Mouse (Mus musculus) heart, postnatal 14 days (tissue): ENCODE measurements around the gene Plin1. TPM values are rescaled to one million over a fixed set of nuclear protein-coding genes. Genes with fewer than 3 reads are reported as not detected.
A peak's percentile ranks its signal among the peaks of the same experiment; 100 is the strongest.

Source experiments
- DNase-seq, 2 experiments: peaks; one replicate each; pipeline ENCODE4 v3.0.0; 2021 to 2022
- intact Hi-C: fragments of 180-260 bp; cut with DNase I; formaldehyde crosslinking; loops from one replicate; pipeline ENCODE4 v1.15.1; 2025
- long read RNA-seq, 2 experiments: library from polyadenylated mRNA; stranded (forward); transcript quantifications; one replicate each; pipeline ENCODE4 v2.0.0; 2021
- total RNA-seq, 2 experiments: library from RNA; stranded (reverse); gene quantifications; 2 replicates each; pipeline ENCODE4 v1.2.3; 2021

The Plin1 gene
- 10 to 100 TPM in 1 of 2 experiments, 1 to 10 TPM in 1; 5.0 to 24.7 TPM for total RNA-seq
- long read RNA-seq, experiment 1, partial matches to known transcripts: 1 of 2 reads
- long read RNA-seq, experiment 1, other reads (novel, unspliced or antisense): 0 of 2 reads
- long read RNA-seq, experiment 2, partial matches to known transcripts: 1 of 9 reads
- long read RNA-seq, experiment 2, other reads (novel, unspliced or antisense): 1 of 9 reads

DNA sequence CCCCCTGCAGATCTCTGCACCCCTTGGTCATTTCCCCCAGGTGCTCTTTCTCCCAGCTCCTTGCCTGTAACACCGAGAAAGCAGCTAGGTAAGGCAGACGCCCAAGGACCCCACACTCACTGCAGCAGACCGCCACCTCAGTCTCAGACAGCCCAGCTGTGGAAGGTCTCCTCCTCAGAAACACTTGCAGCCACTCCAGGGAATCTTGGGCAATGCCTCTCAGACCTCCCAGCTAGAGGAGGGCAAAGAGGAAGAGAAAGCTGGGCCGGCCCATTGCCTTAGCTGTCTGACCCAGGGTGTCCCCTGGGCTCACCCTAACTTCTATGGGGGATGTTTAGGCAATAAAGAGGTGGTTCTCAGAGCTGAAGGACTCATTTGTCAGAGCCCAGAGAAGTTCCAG lies at the start of gene Plin1:
Gene Plin1 (minus strand): TSS at position 282 of the 400 bp plus-strand sequence.
- intact Hi-C loops: no loop called here
- no peak for DNase-seq

DNA sequence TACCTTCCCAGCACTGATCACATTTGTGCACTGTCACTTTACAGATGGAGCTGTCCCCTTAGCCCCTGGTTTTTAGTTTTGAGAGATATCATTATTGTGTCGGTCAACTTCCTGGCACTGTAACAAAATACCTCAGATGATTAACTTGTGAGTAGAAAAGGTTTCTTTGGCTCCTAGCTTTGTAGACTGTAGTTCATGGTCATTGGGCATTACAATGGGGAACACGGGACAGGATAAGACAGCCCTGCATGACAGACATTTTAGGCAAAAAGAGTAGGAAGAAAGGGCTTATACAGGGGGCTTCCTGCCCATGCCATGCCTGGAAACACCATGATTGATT lies 49.8 kb upstream of the Plin1 start:
- intact Hi-C loops: no loop called here

DNA sequence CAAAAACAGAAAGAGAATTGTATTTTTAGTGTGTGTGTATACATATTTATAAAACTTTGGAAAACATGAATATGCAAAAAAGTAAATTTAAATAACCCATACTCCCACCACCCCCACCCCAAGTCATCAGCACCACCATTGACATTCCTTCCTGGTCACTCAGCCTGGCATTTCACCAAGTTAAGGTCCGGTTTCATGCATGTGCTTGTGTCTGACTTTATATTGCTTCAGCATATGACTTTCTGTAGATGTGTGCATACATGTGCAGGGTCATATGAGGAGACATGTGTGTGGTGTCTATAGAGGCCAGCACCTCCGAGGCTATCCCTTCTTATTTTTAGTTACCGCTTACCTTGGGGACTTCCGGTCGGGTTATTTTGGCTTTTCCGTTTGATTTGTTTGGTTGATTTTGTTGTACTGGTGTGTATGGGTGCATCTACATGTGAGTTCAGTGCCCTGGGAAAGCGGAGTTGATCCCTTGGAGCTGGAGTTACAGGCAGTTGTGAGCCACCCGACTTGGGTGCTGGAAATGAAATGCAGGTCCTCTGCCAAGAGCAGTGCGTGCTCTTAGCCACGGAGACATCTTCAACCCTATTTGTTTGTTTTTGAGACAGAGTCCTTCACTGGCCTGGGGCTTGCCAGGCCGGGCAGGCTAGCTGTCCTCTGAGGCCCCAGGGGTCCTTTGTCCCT lies 49.3 kb upstream of the Plin1 start:
- intact Hi-C loops: no loop called here
- no peak for DNase-seq

More for the DNA sequence above, 49.8 kb upstream of the Plin1 start:
- no peak for DNase-seq

DNA sequence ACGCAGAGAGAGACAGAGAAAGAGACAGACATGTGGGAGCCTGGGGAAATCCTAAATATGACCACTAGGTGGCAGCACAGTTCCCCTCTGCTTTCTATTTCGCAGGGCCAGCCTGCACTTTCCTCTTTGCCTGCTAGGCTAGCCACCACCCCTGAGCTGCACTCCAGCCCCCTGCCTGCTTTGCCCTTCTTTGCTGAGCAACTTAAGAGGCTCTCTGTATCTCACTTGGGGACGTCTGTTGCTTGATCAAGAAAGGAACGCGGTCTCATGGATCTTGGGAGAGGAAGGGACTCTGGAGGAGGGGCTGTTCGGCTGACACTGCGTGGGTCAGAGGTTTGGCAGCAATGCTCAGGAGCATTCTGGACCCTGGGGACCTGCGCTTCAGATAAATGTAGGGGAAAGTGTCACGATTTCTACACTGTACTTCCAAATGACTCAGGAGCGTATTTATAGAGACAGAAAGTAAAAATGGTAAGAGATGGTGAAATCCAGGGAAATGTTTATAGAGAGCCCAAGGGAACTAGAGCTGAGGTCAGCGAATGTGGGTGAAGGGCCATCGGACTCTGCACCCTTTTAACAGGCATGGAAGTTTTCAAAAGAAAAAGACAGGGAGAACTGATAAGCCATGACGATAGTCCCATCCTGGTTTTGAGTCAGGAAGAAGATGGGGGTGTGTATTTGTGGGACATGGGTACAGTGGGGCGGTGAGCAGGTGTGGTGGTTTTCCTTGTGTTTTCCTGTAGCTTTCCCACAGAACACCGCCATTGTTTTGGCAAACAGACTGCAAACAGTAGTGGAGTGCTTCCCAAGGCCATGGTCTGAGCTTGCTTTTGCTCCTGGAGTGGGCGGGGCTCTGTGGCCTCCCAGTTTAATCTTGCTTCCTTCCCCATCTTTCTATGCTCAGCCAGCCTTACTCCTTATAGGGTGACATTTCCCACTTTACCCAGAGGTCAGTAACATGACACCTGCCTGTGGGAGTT lies 48.2 kb upstream of the Plin1 start:
- peak; percentile 76 to 86 for DNase-seq
- intact Hi-C loops: no loop called here

DNA sequence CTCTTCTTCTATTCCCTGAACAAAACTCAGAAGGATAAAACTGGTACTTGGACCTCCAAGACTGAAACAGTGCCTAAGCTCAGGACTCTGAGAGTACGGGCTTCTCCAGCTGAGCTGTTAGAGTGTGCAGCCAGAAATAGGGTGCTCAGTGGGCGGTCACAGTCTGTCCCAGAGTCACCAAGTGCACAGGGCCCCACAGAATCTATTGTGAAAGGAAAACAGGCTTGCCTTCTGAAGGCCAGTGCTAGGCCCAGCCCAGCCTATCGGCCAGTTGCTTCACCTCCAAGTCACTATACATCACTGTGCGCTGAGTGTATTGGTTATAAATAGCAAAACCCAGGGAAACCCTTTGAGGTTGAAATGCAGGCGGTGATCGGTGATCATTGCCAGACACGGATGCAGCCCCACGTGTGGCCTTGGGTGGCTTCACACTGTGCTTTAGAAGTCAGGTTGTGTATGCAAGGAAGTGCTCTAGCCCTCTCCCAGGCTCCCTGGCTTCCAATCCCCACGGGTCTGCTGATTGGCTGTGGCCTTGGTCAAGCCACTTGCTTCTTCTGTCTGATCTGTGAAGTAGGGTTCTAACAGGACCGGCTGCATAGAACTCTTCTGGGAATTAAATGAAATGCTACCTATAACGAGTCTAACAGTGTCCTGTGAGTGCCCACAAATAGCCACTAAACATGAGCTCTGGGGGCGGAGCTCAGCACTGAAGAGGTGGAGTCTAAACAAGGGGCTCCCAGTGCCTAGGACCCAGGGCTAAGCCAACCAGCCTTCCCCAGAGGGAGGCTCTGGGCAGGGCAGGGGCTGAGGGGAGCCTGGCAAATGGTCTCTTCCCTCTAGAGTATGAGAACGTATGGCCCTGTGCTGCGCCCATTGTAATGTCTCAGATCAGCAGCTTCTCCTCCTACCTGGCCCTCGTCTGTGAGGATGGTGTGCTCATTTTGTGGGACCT lies 39.1 kb upstream of the Plin1 start:
- intact Hi-C loops: no loop called here
- no peak for DNase-seq

DNA sequence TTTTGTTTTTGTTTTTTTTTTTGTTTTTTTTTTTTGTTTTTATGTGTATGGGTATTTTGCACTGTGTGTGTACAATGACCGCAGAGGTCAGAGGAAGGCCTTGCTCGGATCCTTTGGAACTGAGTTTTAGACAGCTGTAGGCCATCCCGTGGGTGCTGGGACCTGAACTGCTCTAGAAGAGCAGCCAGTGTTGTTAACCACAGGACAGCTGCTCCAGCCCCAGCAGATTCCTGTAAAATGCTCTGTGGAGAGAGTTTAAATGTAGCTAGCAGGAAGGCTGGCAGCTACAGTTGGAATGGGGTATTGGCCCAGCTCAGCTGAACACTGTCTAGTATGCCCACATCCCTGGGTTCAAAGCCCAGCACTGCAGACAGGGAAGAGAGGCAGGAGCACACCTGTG lies 37.0 kb upstream of the Plin1 start:
- no peak for DNase-seq
- intact Hi-C loops: no loop called here

DNA sequence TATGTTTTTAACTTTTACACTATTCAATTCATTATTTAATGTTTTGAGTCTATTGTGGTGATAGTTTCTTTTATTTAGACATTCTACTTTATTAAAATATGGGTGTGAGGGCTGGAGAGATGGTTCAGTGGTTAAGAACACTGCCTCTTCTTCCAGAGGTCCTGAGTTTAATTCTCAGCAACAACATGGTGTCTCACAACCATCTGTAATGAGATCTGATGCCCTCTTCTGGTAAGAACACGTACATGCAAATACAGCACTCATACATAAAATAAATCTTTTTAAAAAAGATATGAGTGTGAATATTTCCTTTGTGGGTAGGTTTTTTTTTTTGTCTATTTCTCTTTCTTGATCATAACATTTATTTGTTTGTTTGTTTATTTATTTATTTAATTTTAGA lies 33.3 kb upstream of the Plin1 start:
- intact Hi-C loops: no loop called here
- no peak for DNase-seq

DNA sequence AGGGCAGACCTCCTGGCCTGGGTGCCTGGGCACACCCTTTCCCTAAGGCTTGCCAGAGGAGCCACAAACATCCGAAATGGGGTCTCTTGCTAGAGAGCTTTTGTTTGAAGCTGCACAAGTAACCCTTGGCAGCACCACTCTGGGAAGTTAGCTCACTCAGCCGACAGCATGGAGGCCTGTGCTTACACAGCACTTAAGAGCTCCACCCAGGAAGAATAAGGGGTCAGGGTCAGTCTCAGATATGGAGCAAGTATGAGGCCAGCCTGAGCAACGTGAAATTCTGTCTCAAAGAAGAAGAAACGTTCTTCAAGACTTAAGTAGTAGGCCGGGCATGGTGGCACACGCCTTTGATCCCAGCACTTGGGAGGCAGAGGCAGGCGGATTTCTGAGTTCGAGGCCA lies 29.4 kb upstream of the Plin1 start:
- no peak for DNase-seq
- intact Hi-C loops: no loop called here

DNA sequence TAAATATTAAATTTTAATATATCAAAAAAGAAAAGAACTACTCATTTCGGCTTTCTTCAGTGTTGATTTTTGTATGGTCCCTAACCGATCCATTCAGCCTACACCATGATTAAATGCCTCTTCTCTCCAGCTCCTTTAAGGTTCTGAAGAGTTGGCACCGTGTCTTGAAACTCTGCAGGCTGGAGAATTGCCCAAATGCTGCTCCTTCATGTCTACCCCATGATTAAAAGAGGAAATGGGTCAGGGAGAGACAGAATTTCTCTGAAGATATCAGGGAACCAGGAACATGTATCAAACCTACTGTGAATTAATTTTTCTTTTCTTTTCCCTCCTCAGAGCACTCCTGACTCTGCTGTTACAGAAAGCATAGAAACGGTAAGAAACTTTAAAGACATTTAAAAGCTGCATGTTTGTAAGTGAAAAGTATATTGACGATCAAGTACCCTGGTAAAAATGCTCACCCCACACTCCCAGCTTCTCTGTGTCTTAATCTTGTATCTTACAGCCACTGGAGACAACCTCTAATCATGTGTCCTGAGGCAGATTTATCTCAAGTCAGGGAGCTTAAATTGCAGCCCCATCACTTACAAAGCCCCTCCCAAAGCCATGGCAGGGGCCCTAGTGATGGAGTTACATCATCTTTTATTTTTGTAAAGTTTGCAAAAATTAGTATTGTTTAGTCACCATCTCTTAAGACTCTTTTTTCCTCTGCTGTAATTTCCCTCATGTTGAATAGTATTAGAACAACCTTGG lies 28.6 kb upstream of the Plin1 start:
- DNase-seq: no peak
- intact Hi-C loops: no loop called here

DNA sequence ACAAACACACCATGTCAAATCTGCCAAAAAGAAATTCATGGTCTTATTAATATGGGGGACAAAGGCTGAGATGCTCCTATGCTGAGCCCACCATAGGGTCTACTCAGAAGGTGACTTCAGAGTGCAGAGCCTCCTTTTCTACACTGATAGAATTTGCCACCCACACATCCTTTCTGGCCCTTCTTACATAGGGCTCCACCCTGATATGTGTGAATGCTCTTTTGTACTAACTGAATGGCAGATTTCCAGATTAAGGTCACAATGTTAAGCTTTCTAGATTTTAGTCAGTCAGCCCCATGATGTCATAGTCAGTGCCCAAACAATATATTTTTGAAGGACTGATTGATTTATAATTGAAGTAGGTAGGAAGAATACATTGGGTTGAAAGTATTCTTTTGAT lies 27.1 kb upstream of the Plin1 start:
- intact Hi-C loops: no loop called here
- DNase-seq: no peak

DNA sequence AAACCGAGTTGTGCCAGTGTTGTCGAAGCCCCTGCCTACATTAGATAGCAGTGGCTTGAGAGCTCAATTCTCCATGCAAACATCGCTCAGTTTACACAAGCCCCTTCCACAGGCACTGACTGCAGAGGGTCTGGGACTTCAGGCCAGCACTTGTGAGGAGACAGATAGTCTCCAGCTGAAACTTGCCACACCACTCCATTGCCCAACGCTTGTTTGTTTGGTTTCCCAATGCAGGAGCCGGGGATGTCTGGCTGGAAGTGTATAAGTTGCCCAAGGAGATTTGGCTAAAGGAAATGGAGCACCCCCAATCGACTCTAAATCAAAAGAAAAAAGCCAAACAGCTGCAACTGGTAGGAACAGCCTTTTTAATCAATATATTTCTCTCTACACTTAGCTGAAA lies 25.5 kb upstream of the Plin1 start:
- no peak for DNase-seq
- intact Hi-C loops: no loop called here

DNA sequence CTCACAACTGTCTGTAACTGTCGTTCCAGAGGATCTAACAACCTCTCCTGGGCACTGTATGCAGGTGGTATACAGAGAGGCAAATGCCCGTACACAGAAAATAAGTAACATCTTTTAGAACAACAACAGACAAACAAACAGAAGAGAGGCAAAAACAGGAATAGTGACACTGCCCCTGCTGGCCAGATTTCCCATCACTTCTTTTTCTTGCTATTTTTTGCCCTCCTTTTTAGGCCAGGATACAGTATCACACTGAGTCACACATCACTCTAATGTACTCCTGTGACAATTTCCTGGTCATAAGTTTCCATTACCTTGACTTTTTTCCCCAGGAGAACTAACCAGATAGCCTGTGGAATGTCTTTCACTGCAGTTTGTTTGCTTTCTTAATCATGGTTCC lies 23.6 kb upstream of the Plin1 start:
- intact Hi-C loops: no loop called here
- DNase-seq: no peak

DNA sequence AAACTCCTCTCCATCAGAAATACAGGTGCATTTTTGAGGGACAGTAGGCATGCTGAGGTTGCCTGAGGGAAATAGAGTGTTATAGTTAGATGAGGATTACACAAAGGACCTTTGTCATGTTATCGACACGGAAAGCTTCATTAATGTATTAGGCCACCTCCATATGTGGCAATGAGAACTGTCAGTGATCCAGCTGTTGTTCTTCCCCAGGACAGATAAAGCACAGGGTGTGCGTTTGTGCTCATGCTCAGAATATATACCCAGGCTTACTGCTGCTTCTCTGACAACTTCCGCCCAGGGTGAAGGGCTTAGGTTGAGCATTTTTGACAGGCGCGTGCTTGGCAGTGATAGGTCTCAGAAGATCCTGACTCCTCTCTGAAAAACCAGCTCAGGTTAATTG lies 16.8 kb upstream of the Plin1 start:
- intact Hi-C loops: no loop called here
- no peak for DNase-seq

DNA sequence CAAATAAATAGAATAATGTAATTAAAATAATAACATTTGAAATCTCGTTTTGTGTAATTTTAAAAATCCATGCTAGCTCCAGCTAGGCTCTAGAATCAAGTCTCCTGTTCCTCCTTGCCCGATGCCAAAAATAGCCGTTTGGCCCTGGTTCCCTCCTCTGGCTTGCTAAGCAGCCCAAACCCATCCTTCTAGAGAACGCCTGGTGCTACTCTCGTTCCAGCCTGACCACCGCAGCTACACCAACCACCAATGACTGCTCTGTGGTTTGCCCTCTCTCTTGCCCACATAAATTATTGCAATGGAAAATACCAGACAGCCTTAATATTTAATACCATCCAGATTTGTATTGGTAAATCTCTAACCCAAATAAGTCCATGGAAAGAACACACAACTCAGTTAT lies 15.0 kb upstream of the Plin1 start:
- intact Hi-C loops: no loop called here
- DNase-seq: no peak

DNA sequence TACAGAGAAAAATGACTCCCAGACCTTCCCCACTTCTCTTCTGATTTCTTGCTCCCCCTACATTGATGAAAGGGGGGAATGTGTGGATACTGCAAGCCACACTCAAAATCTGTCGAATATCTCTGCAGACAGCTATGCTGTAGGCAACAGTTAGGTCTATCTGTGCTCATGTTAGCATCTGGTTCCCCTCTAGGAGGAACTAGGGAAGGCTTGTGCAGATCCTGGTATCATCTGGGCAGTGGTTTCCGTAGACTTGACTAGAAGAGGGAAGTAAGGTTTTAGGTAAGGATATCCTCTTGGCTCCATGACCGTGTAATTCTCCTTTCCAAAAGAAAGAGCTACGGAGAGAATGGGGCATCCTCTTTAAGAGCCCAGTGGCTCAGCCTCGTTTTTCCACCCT lies 11.9 kb upstream of the Plin1 start:
- DNase-seq: no peak
- intact Hi-C loops: no loop called here

DNA sequence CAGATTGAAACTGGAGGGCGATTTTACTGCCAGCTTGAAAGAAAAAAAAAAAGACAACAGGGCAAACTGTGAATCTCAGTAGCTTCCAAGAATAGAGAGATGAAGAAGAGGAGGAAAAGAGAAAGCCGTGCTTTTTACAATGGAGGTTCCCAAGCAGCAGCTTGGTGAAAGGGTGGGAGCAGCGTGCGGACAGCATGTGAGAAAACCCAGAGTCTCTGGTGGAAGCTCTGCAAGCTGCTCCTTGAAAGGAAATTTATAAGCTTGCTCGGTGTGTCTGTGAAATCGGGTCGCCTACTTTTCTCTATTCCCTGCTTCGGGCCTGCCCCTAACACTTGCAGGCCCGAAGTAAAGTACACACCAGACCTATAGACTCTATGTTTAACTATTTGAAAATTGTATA lies 11.3 kb upstream of the Plin1 start:
- no peak for DNase-seq
- intact Hi-C loops: no loop called here

DNA sequence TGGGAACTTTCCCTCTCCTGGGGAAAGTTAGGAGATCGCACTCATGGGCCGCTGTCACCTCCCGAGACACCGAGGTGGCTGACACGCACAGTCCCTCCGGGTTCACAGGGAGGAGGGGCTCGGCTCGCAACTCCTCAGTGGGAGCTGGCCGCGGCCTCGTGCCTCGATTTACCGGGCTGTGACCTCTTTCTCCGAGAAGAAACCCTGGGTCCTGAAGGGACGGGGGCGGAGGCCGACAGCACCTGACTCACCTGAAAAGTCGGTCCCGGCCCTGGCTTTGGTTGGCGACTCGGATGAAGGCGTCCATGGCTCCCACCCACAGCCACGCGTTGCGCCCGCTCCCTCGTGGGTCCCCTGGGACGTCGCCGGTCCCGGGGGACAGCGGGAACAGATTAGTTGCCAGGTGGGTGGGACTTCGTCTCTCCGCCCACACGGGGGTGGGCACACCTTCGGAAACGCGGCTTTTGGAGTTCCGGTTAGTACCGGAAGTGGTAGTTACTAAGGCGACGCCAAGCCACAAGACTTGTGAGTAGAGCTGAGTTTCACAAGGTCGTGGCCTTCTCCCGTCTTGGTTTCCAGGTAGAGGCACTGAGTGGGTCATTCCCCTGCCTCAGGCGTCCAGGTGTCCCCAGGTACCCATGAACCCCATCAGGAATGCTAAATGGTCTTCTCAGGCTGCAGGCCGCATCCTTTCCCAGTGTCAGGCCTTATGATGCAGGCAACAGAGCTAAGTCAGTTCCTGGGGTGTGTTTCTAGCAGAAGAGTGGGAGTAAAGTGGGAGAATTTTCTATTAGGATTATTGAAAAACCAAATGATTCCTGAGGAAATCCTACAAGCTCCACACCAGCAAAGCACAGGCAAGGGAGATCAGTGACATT lies 10.2 kb upstream of the Plin1 start, which contains the start of the genes Pex11a and Wdr93:
Gene Pex11a (minus strand): TSS at position 473 of the 878 bp plus-strand sequence.
Gene Wdr93 (plus strand): TSS at position 505 of the 878 bp plus-strand sequence.
- intact Hi-C loops: no loop called here
- DNase-seq: peak; percentile 64 to 81

DNA sequence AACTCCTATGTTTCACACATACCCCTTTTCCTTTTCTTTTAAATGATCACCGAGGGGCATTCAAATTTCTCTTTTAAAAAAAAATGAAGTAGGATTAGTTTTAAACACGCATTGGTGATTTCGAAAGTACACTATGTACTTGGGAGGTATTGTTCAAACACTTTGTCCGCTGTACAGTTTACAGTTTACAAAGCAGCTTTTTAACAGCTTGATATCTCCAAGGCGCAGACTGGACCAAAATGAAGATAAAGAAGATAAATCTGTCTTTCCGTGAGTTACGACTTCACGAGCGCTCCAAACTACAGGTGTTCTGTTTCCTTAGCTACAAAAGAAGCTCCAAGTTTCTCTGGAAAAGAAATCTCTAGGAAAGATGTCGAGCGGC lies 9.6 kb upstream of the Plin1 start:
- intact Hi-C loops: no loop called here
- DNase-seq: no peak

DNA sequence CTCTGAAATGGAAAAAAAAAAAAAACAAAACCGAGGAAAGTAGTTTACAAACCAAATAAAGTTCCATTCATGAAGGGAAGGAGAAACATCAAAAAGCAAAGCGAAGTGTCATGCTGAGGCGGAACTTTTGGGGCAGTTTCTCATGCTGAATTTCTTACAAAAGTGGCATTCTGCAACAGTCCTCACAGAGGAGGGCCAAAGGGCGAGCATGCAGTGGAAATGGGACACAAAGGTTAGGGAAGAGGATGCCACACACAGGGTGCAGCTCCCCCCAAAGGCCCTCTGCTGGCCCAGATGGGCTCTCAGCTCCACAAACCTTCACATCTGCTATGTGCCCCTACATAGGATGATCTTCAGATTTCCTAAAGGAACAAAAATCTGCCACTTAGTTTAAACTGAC lies 7.6 kb upstream of the Plin1 start:
- no peak for DNase-seq
- intact Hi-C loops: no loop called here
